Mouse (Mus musculus): ENCODE measurements around the gene Ccnd2.

The Ccnd2 gene

GRCm38 (mm10) chr6:127108368-127109060 is 43.5 kb downstream of the Ccnd2 start:
- DNase-seq (ENCODE audit: low spot score in 2 of 2) = no peak

DNA sequence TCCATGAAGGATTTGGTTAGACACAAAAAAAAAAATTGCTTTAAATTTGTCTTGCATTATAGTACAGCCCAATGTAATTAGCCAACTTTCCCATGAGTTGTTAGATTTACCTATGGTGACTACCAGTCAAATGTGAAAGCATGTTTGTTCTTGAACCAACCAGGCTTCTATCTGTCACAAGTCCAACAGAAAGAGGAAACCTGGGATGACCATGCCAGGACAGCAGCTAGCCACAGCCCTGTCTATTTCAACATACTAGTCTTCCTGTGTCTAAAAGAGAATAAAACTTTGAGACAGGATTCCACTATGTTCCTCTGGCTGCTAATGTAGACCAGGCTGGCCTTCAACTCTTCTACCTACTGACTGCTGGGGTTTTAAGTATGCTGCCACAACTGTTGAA is 44.6 kb downstream of the Ccnd2 start:
- DNase-seq (ENCODE audit: low spot score in 2 of 2) = no peak

DNA sequence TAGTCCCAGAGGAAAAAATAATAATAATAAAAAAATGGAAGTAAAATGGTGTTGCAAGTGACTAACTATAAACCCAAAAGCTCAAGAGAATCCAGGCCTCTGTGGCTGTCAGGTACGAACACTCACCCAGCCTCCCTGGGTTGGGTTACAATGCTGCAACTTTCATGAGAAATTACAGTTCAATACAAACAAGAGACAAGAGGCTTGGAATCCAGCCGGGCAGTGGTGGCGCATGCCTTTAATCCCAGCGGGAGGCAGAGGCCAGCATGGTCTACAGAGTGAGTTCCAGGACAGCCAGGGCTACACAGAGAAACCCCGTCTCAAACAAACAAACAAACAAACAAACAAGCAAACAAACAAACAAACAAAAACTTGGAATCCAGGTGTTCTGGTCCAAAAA is 45.3 kb downstream of the Ccnd2 start:
- DNase-seq (ENCODE audit: low spot score in 2 of 2) = peak in 1 of 2 experiments; percentile 14

DNA sequence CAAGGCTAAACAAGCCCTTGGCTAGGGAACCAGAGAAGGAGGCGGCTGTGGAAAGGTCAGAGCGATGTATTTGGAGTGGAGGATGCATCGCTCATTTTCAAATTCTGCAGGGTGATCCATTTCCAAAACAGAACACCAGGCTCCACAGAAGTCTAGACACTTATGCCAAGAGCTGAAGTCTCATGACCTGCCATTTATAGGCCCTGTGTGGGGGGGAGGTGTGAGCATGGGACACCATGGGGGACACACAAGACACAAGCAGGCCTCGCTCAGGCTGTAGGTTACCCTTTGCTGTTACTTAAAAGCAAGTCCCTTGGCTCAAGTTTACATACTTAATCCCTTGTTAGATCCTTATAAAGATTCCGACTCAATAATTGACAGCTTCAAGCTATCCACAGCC is 45.8 kb downstream of the Ccnd2 start:
- no peak for DNase-seq (ENCODE audit: low spot score in 2 of 2)

DNA sequence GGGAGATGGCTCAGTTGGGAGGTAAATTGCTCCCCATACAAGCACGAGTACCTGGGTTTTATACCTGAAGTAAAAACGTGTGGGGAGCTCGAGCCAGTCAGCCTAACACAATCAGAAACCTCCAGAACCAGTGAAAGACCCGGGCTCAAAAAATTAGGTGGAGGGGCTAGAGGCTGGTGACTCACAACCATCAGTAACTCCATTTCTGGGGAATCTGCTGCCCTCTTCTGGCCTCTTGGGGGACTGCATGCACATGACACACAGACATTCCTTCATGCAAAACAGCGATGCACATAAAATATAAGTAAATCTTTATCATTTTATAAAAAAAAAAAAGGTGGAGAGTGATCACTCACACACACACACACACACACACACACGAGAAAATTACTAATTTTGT is 46.9 kb downstream of the Ccnd2 start:
- no peak for DNase-seq (ENCODE audit: low spot score in 2 of 2)

GRCm38 (mm10) chr6:127104396-127105029 is 47.5 kb downstream of the Ccnd2 start:
- no peak for DNase-seq (ENCODE audit: low spot score in 2 of 2)

GRCm38 (mm10) chr6:127103506-127104275 is 48.3 kb downstream of the Ccnd2 start:
- DNase-seq (ENCODE audit: low spot score in 2 of 2) = no peak

GRCm38 (mm10) chr6:127094565-127094964 is 57.4 kb downstream of the Ccnd2 start:
- no peak for DNase-seq (ENCODE audit: low spot score in 2 of 2)

GRCm38 (mm10) chr6:127086739-127087138 is 65.3 kb downstream of the Ccnd2 start:
- no peak for DNase-seq (ENCODE audit: low spot score in 2 of 2)

GRCm38 (mm10) chr6:127081820-127082219 is 70.2 kb downstream of the Ccnd2 start:
- no peak for DNase-seq (ENCODE audit: low spot score in 2 of 2)

- DNase-seq (ENCODE audit: low spot score in 2 of 2) = peak in 1 of 2 experiments; percentile 36
Measured at GRCm38 (mm10) chr6:127079867-127080731, 71.9 kb downstream of the Ccnd2 start.

All from urinary bladder, postnatal 36 days (tissue).